ENCODE assay signal across 9 mouse cellular contexts in the genomic region with DNA sequence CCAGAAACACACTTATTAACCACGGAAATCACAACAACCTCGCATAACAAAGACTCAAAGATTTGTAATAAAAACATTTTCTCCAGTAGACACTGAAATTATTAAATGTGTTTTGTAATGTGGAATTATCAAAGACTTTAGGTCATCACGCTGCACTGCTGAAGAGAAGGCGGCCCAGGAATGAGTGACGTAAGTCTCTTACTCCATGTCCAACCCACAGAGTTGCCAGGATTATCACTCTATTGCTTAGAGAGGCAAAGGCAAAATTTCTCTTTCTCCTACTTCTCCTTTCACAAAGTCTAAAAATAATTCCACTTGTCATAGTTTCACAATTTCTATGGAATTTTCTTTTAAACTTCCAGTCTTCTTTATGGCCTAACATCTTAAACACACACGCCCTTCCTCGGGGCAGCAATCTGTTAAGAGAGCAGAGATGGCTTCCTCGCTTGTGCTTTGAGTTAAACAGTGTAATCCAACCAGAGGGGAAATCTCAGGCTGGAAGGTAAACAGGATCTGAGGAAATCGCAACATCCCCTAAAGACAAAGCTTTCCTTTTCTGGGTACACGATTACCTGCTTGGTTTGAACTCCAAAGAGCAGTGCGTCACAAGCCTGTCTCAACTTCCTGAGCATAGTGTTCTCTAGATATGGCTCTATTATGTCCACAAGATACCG.
DNase-seq lines count a peak whose midpoint lies in the region; ATAC-seq and TF ChIP-seq lines count a peak whose summit lies in the region.
"Had no signal": no experiment of that assay in that cellular context is flagged by ENCODE, and none has a peak within 500 bp of the region (broad histone marks: within the 10 kb centered on the region; RNA-seq: fewer than 3 reads in every experiment).

No protein-coding gene starts in this region.

- no peak for TF ChIP-seq CTCF in left cerebral cortex, adult 2 months (IDR thresholded peaks at IDR 0.05)

- no peak overlapping the region for H3K9ac ChIP-seq in embryonic facial prominence, embryonic 14.5 days (ENCODE audit: low read depth, low read length)
- H3K9ac ChIP-seq in intestine, embryonic 15.5 days = no peak overlapping the region

- H3K36me3 ChIP-seq in embryonic facial prominence, embryonic 14.5 days (ENCODE audit: control insufficient read depth, insufficient read depth, low read length) = no peaks in the 10 kb centered on the region
- no peaks in the 10 kb centered on the region for H3K36me3 ChIP-seq in intestine, embryonic 15.5 days
- peaks cover 77% of the 10 kb centered on the region for H3K36me3 ChIP-seq in megakaryocyte, embryonic 14.5 days (replicated peaks; ENCODE audit: low read length)

- no peak overlapping the region for H3K4me2 ChIP-seq in embryonic facial prominence, embryonic 14.5 days (ENCODE audit: low read depth, low read length)
- no peak overlapping the region for H3K4me2 ChIP-seq in intestine, embryonic 15.5 days (replicated peaks)

- no peaks in the 10 kb centered on the region for H3K27me3 ChIP-seq in embryonic facial prominence, embryonic 14.5 days (replicated peaks; ENCODE audit: control insufficient read depth, insufficient read depth, low read length)
- no peaks in the 10 kb centered on the region for H3K27me3 ChIP-seq in intestine, embryonic 15.5 days (replicated peaks)
- H3K27me3 ChIP-seq in megakaryocyte, embryonic 14.5 days (replicated peaks) = no peaks in the 10 kb centered on the region

- no peak for DNase-seq in left cerebral cortex, adult 2 months (ENCODE audit: extremely low spot score in 1 of 2, low spot score in 2 of 2)
- DNase-seq in left cerebral cortex, adult 8-10 months (ENCODE audit: low spot score in 2 of 2) = no peak
- DNase-seq in embryonic facial prominence, embryonic 14.5 days (ENCODE audit: low spot score) = no peak
- no peak for DNase-seq in layer of hippocampus, adult 9-11 months
- no peak for DNase-seq in right cerebral cortex, postnatal 25 days
- DNase-seq in frontal cortex, postnatal 36 days (ENCODE audit: low spot score in 2 of 2) = no peak
- DNase-seq: cerebellum, adult 9-11 months had no signal

- intact Hi-C loops in left cerebral cortex, adult 2 months (cut with DNase I) = no loop called here

- no peak overlapping the region for H3K4me3 ChIP-seq in left cerebral cortex, adult 2 months
- no peak overlapping the region for H3K4me3 ChIP-seq in embryonic facial prominence, embryonic 14.5 days (ENCODE audit: low read depth, low read length)
- H3K4me3 ChIP-seq in intestine, embryonic 15.5 days (replicated peaks) = no peak overlapping the region
- peak overlapping the region; percentile 79 for H3K4me3 ChIP-seq in megakaryocyte, embryonic 14.5 days (replicated peaks)

- 76% methylated on average over 12 of the region's 12 CpGs for WGBS in embryonic facial prominence, embryonic 14.5 days
- WGBS in intestine, embryonic 15.5 days = 68% methylated on average over 12 of the region's 12 CpGs

- no peaks in the 10 kb centered on the region for H3K9me3 ChIP-seq in embryonic facial prominence, embryonic 14.5 days (ENCODE audit: control insufficient read depth, low read length)
- no peaks in the 10 kb centered on the region for H3K9me3 ChIP-seq in intestine, embryonic 15.5 days
- no peaks in the 10 kb centered on the region for H3K9me3 ChIP-seq in megakaryocyte, embryonic 14.5 days

- peak overlapping the region; percentile 20 for H3K27ac ChIP-seq in left cerebral cortex, adult 2 months
- peak overlapping the region; percentile 44; the same call in 1 of the 2 replicates for H3K27ac ChIP-seq in embryonic facial prominence, embryonic 14.5 days (replicated peaks; ENCODE audit: low read depth, low read length)
- H3K27ac ChIP-seq in intestine, embryonic 15.5 days = 0 out of 2 replicates have a peak overlapping the region, but pooled peaks have one; percentile 44

- H3K4me1 ChIP-seq in embryonic facial prominence, embryonic 14.5 days (ENCODE audit: control insufficient read depth, insufficient read depth, low read length) = peaks cover 9% of the 10 kb centered on the region
- H3K4me1 ChIP-seq in intestine, embryonic 15.5 days (replicated peaks) = peaks cover 8% of the 10 kb centered on the region
- H3K4me1 ChIP-seq in megakaryocyte, embryonic 14.5 days = peaks cover 97% of the 10 kb centered on the region

- ATAC-seq in embryonic facial prominence, embryonic 14.5 days (ENCODE audit: low read depth) = no peak
- ATAC-seq in intestine, embryonic 15.5 days = no peak
